Mouse (Mus musculus) ES-E14 (cell line): ENCODE measurements around the gene R3hdm4.

ENCODE experiments used
- CHD2 ChIP-seq: IDR thresholded peaks from 2 replicates; pipeline ENCODE4 v1.6.1; 2014; ENCODE audit warnings: mild to moderate bottlenecking, low read depth, low read length, inconsistent platforms
- HCFC1 ChIP-seq: IDR thresholded peaks from 2 replicates; pipeline ENCODE4 v1.6.1; 2012; ENCODE audit warnings: low read length, inconsistent platforms, borderline replicate concordance; ENCODE audit not compliant: insufficient read depth
- MAFK ChIP-seq: IDR thresholded peaks from 2 replicates; pipeline ENCODE4 v1.6.1; 2014; ENCODE audit warnings: mild to moderate bottlenecking, low read depth, low read length, inconsistent platforms; ENCODE audit not compliant: insufficient read depth
- ZC3H11A ChIP-seq: IDR thresholded peaks from 2 replicates; pipeline ENCODE4 v1.6.1; 2012; ENCODE audit warnings: low read depth, mild to moderate bottlenecking, inconsistent platforms, low read length, borderline replicate concordance
- ZNF384 ChIP-seq: IDR thresholded peaks from 2 replicates; pipeline ENCODE4 v1.6.1; 2012; ENCODE audit warnings: low read depth, low read length, inconsistent platforms

- TF ChIP-seq CHD2: no peak
- TF ChIP-seq MAFK: no peak
- no peak for TF ChIP-seq HCFC1
- no peak for TF ChIP-seq ZNF384
- TF ChIP-seq ZC3H11A: no peak
Observed at GRCm38 (mm10) chr10:79934272-79934721, 13.3 kb upstream of the R3hdm4 start.
